Mouse (Mus musculus): ENCODE data around the gene Krt6b. TPM values are rescaled to one million over a fixed set of nuclear protein-coding genes. Genes with fewer than 3 reads are reported as not detected.
"Not testable (repeated sequence)": the region's sequence is repeated elsewhere in the genome, so short reads cannot be mapped to it uniquely, and the experiment has no call there.

Krt6b gene
- polyA plus RNA-seq (2012; rRNA removed) = not detected in 2 replicates

GRCm38 (mm10) chr15:101680187-101680586 lies at the start of gene Krt6b:
Krt6b (minus strand) TSS chr15:101680287.
- DNase-seq (ENCODE audit: low spot score) = no peak

- DNase-seq (ENCODE audit: low spot score) = no peak
These were observed 44.6 kb upstream of the Krt6b start for GRCm38 (mm10) chr15:101724686-101725085.

- DNase-seq (ENCODE audit: low spot score) = no peak
These were observed 35.7 kb upstream of the Krt6b start for GRCm38 (mm10) chr15:101715831-101716230.

GRCm38 (mm10) chr15:101714356-101714755 lies 34.3 kb upstream of the Krt6b start:
- DNase-seq (ENCODE audit: low spot score) = no peak

GRCm38 (mm10) chr15:101713731-101714130 lies 33.6 kb upstream of the Krt6b start:
- no peak for DNase-seq (ENCODE audit: low spot score)

- peak; percentile 51 for DNase-seq (ENCODE audit: low spot score)
These were observed 32.6 kb upstream of the Krt6b start, which contains the start of gene Krt5 for GRCm38 (mm10) chr15:101712720-101713119. Krt5 (minus strand) TSS chr15:101712898.

- peak; percentile 21 for DNase-seq (ENCODE audit: low spot score)
These were observed 28.6 kb upstream of the Krt6b start for GRCm38 (mm10) chr15:101708683-101709082.

GRCm38 (mm10) chr15:101707454-101707853 lies 27.4 kb upstream of the Krt6b start:
- DNase-seq (ENCODE audit: low spot score) = peak; percentile 12

GRCm38 (mm10) chr15:101704066-101704465 lies 24.0 kb upstream of the Krt6b start:
- no peak for DNase-seq (ENCODE audit: low spot score)

GRCm38 (mm10) chr15:101702380-101702779 lies 22.3 kb upstream of the Krt6b start:
- no peak for DNase-seq (ENCODE audit: low spot score)

GRCm38 (mm10) chr15:101699866-101700265 lies 19.8 kb upstream of the Krt6b start:
- no peak for DNase-seq (ENCODE audit: low spot score)

- DNase-seq (ENCODE audit: low spot score) = no peak
These were observed 19.1 kb upstream of the Krt6b start for GRCm38 (mm10) chr15:101699192-101699591.

- DNase-seq (ENCODE audit: low spot score) = no peak
These were observed 17.5 kb upstream of the Krt6b start for GRCm38 (mm10) chr15:101697326-101698188.

GRCm38 (mm10) chr15:101694207-101694606 lies 14.1 kb upstream of the Krt6b start, which contains the start of gene Krt6a:
Krt6a (minus strand) TSS chr15:101694307.
- no peak for DNase-seq (ENCODE audit: low spot score)

GRCm38 (mm10) chr15:101690460-101690859 lies 10.4 kb upstream of the Krt6b start:
- not testable (repeated sequence) for DNase-seq (ENCODE audit: low spot score)

- DNase-seq (ENCODE audit: low spot score) = no peak
These were observed 8.1 kb upstream of the Krt6b start for GRCm38 (mm10) chr15:101688161-101688560.

- DNase-seq (ENCODE audit: low spot score) = no peak
These were observed 4.1 kb downstream of the Krt6b start for GRCm38 (mm10) chr15:101675978-101676377.

- DNase-seq (ENCODE audit: low spot score) = no peak
These were observed 27.3 kb downstream of the Krt6b start for GRCm38 (mm10) chr15:101652736-101653265.

GRCm38 (mm10) chr15:101647280-101647679 lies 32.8 kb downstream of the Krt6b start, which contains the start of gene Gm5478:
Gm5478 (minus strand) TSS chr15:101647380.
- no peak for DNase-seq (ENCODE audit: low spot score)

- no peak for DNase-seq (ENCODE audit: low spot score)
These were observed 52.2 kb downstream of the Krt6b start, which contains the start of gene Gm5414 for GRCm38 (mm10) chr15:101627884-101628283. Gm5414 (minus strand) TSS chr15:101628188.

Data from urinary bladder, adult 2 months (tissue).